Mouse (Mus musculus) urinary bladder, adult 2 months (tissue): ENCODE measurements at regions not wholly inside any gene's neighbourhood (a gene's known extent, or its start where the extent isn't known, plus 50 kb on each side); places are given as distances from the start of the nearest gene placed in this dataset.

Source experiments
- DNase-seq: peaks from one replicate; pipeline ENCODE4 v3.0.0; 2022; ENCODE audit warnings: low spot score

GRCm38 (mm10) chr1:143881192-143881591 lies 104.1 kb downstream of the Uchl5 start:
- DNase-seq: no peak

DNA sequence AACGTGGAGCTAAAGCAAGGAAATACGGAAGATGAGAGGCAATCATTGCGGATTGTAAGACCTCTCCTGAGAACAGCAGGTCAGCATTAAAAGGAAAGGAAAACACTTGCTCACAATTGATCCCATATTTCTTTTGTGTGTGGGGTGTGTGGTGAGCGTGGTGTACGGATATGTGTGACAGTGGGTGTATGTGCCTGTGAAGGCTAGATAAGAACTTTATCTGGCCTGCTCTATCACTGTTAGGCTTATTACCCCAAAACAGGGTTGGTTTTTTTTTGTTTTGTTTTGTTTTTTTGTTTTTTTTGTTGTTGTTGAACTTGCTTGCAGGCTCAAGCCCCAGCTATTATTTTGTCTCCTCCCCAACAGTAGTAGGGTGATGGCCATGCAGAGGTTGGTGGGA lies 102.5 kb downstream of the Uchl5 start:
- no peak for DNase-seq

DNA sequence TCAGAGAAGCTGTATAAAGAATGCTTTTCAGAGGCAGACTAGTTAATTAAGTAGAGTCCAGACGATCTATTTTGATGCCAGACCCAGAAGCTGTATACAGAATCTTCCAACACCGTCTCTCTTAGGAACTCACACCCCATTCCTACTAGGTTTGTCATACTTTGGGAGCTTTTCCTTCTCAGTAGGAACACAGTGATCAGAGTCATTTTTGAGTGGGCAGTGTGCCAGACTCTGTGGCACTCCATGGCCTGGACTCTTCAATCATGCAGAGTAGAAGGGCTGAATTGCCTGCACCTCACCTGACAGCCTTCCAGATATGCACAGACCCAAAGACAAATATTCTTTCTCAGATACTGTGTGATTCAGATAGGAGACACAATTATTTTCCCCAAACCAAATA lies 101.2 kb downstream of the Uchl5 start:
- DNase-seq: no peak

DNA sequence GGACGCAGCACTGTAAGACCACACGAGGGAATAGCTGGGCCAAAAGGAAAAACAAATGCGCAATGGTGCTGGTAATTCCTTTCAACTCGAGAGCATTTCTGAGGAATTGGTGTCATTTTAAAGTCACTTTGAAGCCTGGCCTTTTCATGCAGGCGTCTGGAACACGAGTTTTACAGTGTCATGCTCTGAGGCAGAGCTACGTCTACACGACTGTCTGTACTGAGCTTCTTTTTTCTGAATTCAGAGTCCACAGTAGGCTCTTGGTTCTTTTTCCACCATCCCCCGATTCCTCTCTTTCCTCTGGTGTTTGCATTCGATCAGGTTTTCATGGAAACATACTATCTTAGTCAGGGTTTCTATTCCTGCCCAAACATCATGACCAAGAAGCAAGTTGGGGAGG lies 83.2 kb downstream of the Uchl5 start:
- DNase-seq: no peak

DNA sequence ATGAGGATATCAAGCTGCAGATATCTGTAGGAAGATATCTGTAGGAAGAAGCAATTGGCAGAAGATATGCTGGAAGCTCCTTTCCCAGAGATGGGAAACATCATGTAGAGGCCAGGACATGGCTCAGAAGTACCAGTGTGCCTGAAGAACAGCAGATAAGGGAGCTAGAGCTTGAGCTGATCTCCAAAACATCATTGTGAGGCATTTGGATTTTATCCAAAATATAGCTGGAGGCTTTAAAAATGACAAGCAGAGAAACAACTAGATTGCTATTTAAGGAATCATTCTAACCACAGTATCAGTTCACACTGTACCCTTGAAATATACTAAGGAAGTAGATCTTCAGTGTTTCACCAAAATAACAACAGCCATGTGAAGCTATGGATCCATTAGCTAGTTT lies 81.5 kb downstream of the Uchl5 start:
- no peak for DNase-seq
